Mouse (Mus musculus): Measurements from ENCODE around the gene Pak7.

DNA sequence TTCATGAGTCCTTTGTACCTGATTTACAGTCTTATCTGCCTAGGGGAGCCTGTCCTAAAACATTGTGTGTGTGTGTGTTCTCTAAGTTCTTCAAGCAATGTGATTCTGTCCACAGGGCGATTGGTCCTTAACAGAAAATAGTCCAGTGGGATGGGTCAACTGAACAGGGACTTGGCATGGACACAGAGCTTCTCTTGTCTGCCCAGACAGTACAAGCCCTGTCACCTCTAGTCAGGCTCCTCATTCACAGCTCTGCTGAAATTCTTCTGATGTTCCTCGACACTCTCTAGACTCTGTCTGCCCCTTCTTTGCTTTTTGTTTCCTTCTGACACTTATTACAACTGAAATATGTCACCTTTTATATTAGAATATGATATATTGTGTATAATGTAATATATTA lies 247.0 kb downstream of the Pak7 start:
- TF ChIP-seq CEBPB (IDR thresholded peaks at IDR 0.05; ENCODE audit: insufficient read depth, poor library complexity, severe bottlenecking) = no peak
- TF ChIP-seq TCF12 (IDR thresholded peaks at IDR 0.05; ENCODE audit: insufficient read depth, poor library complexity, severe bottlenecking) = no peak
- no peak for TF ChIP-seq POLR2A (IDR thresholded peaks at IDR 0.05; ENCODE audit: insufficient read length, low read depth)
- no peak for TF ChIP-seq MAX (IDR thresholded peaks at IDR 0.05; ENCODE audit: low read depth)
- no peak for TF ChIP-seq USF1 (IDR thresholded peaks at IDR 0.05; ENCODE audit: low read depth)
- no peak for TF ChIP-seq REST (IDR thresholded peaks at IDR 0.05; ENCODE audit: insufficient read depth, insufficient read length)
- no peak for TF ChIP-seq POLR2AphosphoS2 (IDR thresholded peaks at IDR 0.05; ENCODE audit: insufficient read length, low read depth)
- TF ChIP-seq E2F4 (IDR thresholded peaks at IDR 0.05; ENCODE audit: insufficient read depth) = no peak
- no peak for TF ChIP-seq TCF3 (IDR thresholded peaks at IDR 0.05; ENCODE audit: insufficient read length, low read depth)
- TF ChIP-seq MYOD1 (IDR thresholded peaks at IDR 0.05; ENCODE audit: control insufficient read depth in 1 of 3, insufficient read length in 2 of 3, low read depth in 2 of 3) = no peak
- no peak for TF ChIP-seq MYOG (IDR thresholded peaks at IDR 0.05; ENCODE audit: control insufficient read depth in 1 of 3, insufficient read depth in 1 of 3, insufficient read length in 2 of 3, low read depth in 2 of 3)

All from myocyte (in vitro differentiated cells).